Comparison of ENCODE assay signal across 22 mouse cellular contexts in genomic region chr2:71714416-71714815, GRCm38 (mm10). TPM values are rescaled to one million over a fixed set of nuclear protein-coding genes. Genes with fewer than 3 reads are reported as not detected.
DNase-seq lines count a peak whose midpoint lies in the region; TF ChIP-seq lines count a peak whose summit lies in the region.
"Had no signal": no experiment of that assay in that cellular context is flagged by ENCODE, and none has a peak within 500 bp of the region (broad histone marks: within the 10 kb centered on the region; RNA-seq: fewer than 3 reads in every experiment).

No protein-coding gene starts in this region.

- no peak overlapping the region for H3K4me3 ChIP-seq in thymus, adult 2 months (ENCODE audit: control insufficient read depth, insufficient read depth, low read length)

- TF ChIP-seq CTCF in thymus, adult 2 months (IDR thresholded peaks at IDR 0.05; ENCODE audit: borderline replicate concordance, control insufficient read depth, extremely low read depth, insufficient read depth, low read length, poor library complexity): no peak

- H3K27ac ChIP-seq in thymus, adult 2 months (ENCODE audit: control insufficient read depth, insufficient read depth, low read length): no peak overlapping the region

- 97% methylated on average over 5 of the region's 5 CpGs for WGBS in thymus, adult 2 months

- H3K27me3 ChIP-seq in thymus, adult 2 months (ENCODE audit: control insufficient read depth, insufficient read depth, low read length): no peaks in the 10 kb centered on the region
- H3K27me3 ChIP-seq: CH12.LX, Patski had no signal

- no peaks in the 10 kb centered on the region for H3K36me3 ChIP-seq in thymus, adult 2 months (ENCODE audit: control insufficient read depth, insufficient read depth, low read length)
- H3K36me3 ChIP-seq: G1E had no signal

- no peak for TF ChIP-seq POLR2A in thymus, adult 2 months (IDR thresholded peaks at IDR 0.05; ENCODE audit: control insufficient read depth, extremely low read depth, insufficient read depth, low read length, poor library complexity)

- DNase-seq in ES-CJ7 (ENCODE audit: low read depth, low spot score) (peak; percentile 63), R1 (ENCODE audit: low read depth, low spot score) (peak; percentile 72), ZHBTc4 (ENCODE audit: low read depth, low spot score) (peak; percentile 57)
- DNase-seq in kidney, postnatal 25 days: no peak
- DNase-seq in heart, adult 11 months: no peak
- DNase-seq in thymus, adult 2 months: no peak
- DNase-seq: adrenal gland, adult 2 months; adrenal gland, adult 8-10 months; adrenal gland, postnatal 10 days; adrenal gland, postnatal 14 days; adrenal gland, postnatal 25 days; adrenal gland, postnatal 36 days; B cell, adult 2 months; cerebellum, adult 11 months; cerebellum, adult 11-12 months; cerebellum, adult 18-20 months; cerebellum, adult 2 months; cerebellum, adult 8-10 months; cerebellum, adult 9-10 months had no signal

- H3K4me1 ChIP-seq in thymus, adult 2 months (replicated peaks; ENCODE audit: control insufficient read depth, insufficient read depth, low read length): peaks cover 2% of the 10 kb centered on the region; the same call in 1 of the 2 replicates

RNA-seq across cellular contexts. Expression of gene Itga6, which starts 31.0 kb away (rescaled TPM):
- polyA plus RNA-seq in thymus, adult 2 months (2012; rRNA removed): 38.2 and 38.8 TPM in 2 replicates

Comparison
In these comparisons a context has a peak if more than half of its experiments do, and no peak if none do; other contexts are left out.
1. DNase-seq: peak in ES-CJ7 (single experiment), R1 (single experiment) and ZHBTc4 (single experiment); none in kidney, postnatal 25 days (0 of 2), heart, adult 11 months (single experiment) and thymus, adult 2 months (single experiment).